Comparison of ENCODE assay signal across 9 mouse cellular contexts in genomic region chr6:53143846-53144584, GRCm38 (mm10).
A peak's percentile ranks its signal among the peaks of the same experiment; 100 is the strongest.
DNase-seq lines count a peak whose midpoint lies in the region; ATAC-seq and TF ChIP-seq lines count a peak whose summit lies in the region.
"Had no signal": no experiment of that assay in that cellular context is flagged by ENCODE, and none has a peak within 500 bp of the region (broad histone marks: within the 10 kb centered on the region; RNA-seq: fewer than 3 reads in every experiment).

No protein-coding gene starts in this region.

- no peaks in the 10 kb centered on the region for H3K4me1 ChIP-seq in liver, embryonic 12.5 days
- H3K4me1 ChIP-seq in neural tube, embryonic 13.5 days (replicated peaks) = no peaks in the 10 kb centered on the region

- no peaks in the 10 kb centered on the region for H3K9me3 ChIP-seq in liver, embryonic 12.5 days (replicated peaks)
- H3K9me3 ChIP-seq in neural tube, embryonic 13.5 days = no peaks in the 10 kb centered on the region
- H3K9me3 ChIP-seq: embryonic facial prominence, embryonic 13.5 days had no signal

- no peak overlapping the region for H3K9ac ChIP-seq in liver, embryonic 12.5 days
- H3K9ac ChIP-seq in neural tube, embryonic 13.5 days = no peak overlapping the region
- H3K9ac ChIP-seq: embryonic facial prominence, embryonic 13.5 days had no signal

- H3K36me3 ChIP-seq in liver, embryonic 12.5 days = no peaks in the 10 kb centered on the region
- H3K36me3 ChIP-seq in neural tube, embryonic 13.5 days = no peaks in the 10 kb centered on the region
- H3K36me3 ChIP-seq: embryonic facial prominence, embryonic 13.5 days had no signal

- peak; percentile 25 for DNase-seq in liver
- peak; percentile 75 for DNase-seq in R1 (ENCODE audit: low read depth, low spot score)
- DNase-seq in embryo, embryonic 10 days (ENCODE audit: low spot score) = peak; percentile 69
- peak; percentile 27 to 42 for DNase-seq in heart, postnatal 36 days
- peak; percentile 20 to 32 for DNase-seq in left cerebral cortex, adult 2 months (ENCODE audit: extremely low spot score in 1 of 2, low spot score in 2 of 2)

- H3K27me3 ChIP-seq in liver, embryonic 12.5 days (replicated peaks) = no peaks in the 10 kb centered on the region
- H3K27me3 ChIP-seq in neural tube, embryonic 13.5 days = no peaks in the 10 kb centered on the region
- H3K27me3 ChIP-seq: embryonic facial prominence, embryonic 13.5 days had no signal

- WGBS in liver, embryonic 12.5 days (ENCODE audit: insufficient replicate concordance) = 17% methylated on average over 4 of the region's 4 CpGs
- WGBS in neural tube, embryonic 13.5 days = 22% methylated on average over 4 of the region's 4 CpGs

- no peak overlapping the region for H3K4me3 ChIP-seq in liver, embryonic 12.5 days
- H3K4me3 ChIP-seq in left cerebral cortex, adult 2 months = no peak overlapping the region
- H3K4me3 ChIP-seq in neural tube, embryonic 13.5 days = no peak overlapping the region
- H3K4me3 ChIP-seq: embryonic facial prominence, embryonic 13.5 days had no signal

- no peak for ATAC-seq in liver, embryonic 12.5 days
- ATAC-seq in neural tube, embryonic 13.5 days (ENCODE audit: low read depth) = 0 out of 2 replicates have a peak, but pooled peaks have one; percentile 23
- no peak for ATAC-seq in inflammation-experienced regulatory T-cells, adult 6 months

- H3K4me2 ChIP-seq in liver, embryonic 12.5 days = no peak overlapping the region
- no peak overlapping the region for H3K4me2 ChIP-seq in neural tube, embryonic 13.5 days
- H3K4me2 ChIP-seq: embryonic facial prominence, embryonic 13.5 days had no signal

- intact Hi-C loops in heart, postnatal 36 days (cut with DNase I) = loop anchor here (2.0 to 5.0 kb wide), 2 partner anchors 111 to 887 kb away; no protein-coding TSS in a partner anchor
- intact Hi-C loops in left cerebral cortex, adult 2 months (cut with DNase I) = no loop called here

- H3K27ac ChIP-seq in liver, embryonic 12.5 days = no peak overlapping the region
- no peak overlapping the region for H3K27ac ChIP-seq in left cerebral cortex, adult 2 months
- H3K27ac ChIP-seq in neural tube, embryonic 13.5 days (replicated peaks) = no peak overlapping the region
- H3K27ac ChIP-seq: embryonic facial prominence, embryonic 13.5 days had no signal

- TF ChIP-seq CTCF in left cerebral cortex, adult 2 months (IDR thresholded peaks at IDR 0.05) = peak; percentile 75

Comparison
In these comparisons a context has a peak if more than half of its experiments do, and no peak if none do; other contexts are left out.
1. DNase-seq: peak in every context shown above with its lines; median percentile 75 in R1; 69 in embryo, embryonic 10 days; 34 in heart, postnatal 36 days; 26 in left cerebral cortex, adult 2 months; 25 in liver.